Mouse (Mus musculus) heart, postnatal 0 days (tissue): ENCODE results near the gene Skap2. TPM values are rescaled to one million over a fixed set of nuclear protein-coding genes. Genes with fewer than 3 reads are reported as not detected.
A peak's percentile ranks its signal among the peaks of the same experiment; 100 is the strongest.

Experiments used
- ATAC-seq: fragments of 200-750 bp; cut with Nextera tagmentation; 2 replicates; pipeline ENCODE4 v1.8.0; 2017; ENCODE audit warnings: low read depth, moderate number of reproducible peaks, moderate library complexity; ENCODE audit not compliant: insufficient read depth
- DNase-seq: peaks from one replicate; pipeline ENCODE4 v3.0.0-alpha.2; 2016; ENCODE audit warnings: low spot score
- H3K27ac ChIP-seq: fragments of 300-500 bp; sonication (generic); 2 replicates; pipeline ENCODE4 v1.5.1; 2014; ENCODE audit warnings: low read depth, mild to moderate bottlenecking
- H3K27me3 ChIP-seq: fragments of 300-500 bp; sonication (generic); 2 replicates; pipeline ENCODE4 v1.6.1; 2014; ENCODE audit warnings: low read length, mixed read lengths; ENCODE audit not compliant: control insufficient read depth, insufficient read depth
- H3K36me3 ChIP-seq: fragments of 300-500 bp; sonication (generic); replicated peaks from 2 replicates; pipeline ENCODE4 v1.6.1; 2014; ENCODE audit warnings: low read length, mixed read lengths; ENCODE audit not compliant: control insufficient read depth, insufficient read depth
- H3K4me1 ChIP-seq: fragments of 300-500 bp; sonication (generic); 2 replicates; pipeline ENCODE4 v1.6.1; 2014; ENCODE audit warnings: antibody characterized with exemption; ENCODE audit not compliant: control insufficient read depth, insufficient read depth
- H3K4me2 ChIP-seq: fragments of 300-500 bp; sonication (generic); 2 replicates; pipeline ENCODE4 v1.6.1; 2014; ENCODE audit warnings: low read depth, mild to moderate bottlenecking, low read length, moderate library complexity
- H3K4me3 ChIP-seq: fragments of 300-500 bp; sonication (generic); 2 replicates; pipeline ENCODE4 v1.5.1; 2014; ENCODE audit warnings: low read depth, low read length
- H3K9ac ChIP-seq: fragments of 300-500 bp; sonication (generic); replicated peaks from 2 replicates; pipeline ENCODE4 v1.6.1; 2014; ENCODE audit warnings: low read depth, low read length, mixed read lengths
- H3K9me3 ChIP-seq: fragments of 300-500 bp; sonication (generic); replicated peaks from 2 replicates; pipeline ENCODE4 v1.6.1; 2016; ENCODE audit warnings: low read length; ENCODE audit not compliant: control insufficient read depth
- CTCF ChIP-seq: IDR thresholded peaks from 2 replicates; pipeline ENCODE4 v1.5.1; 2016; ENCODE audit warnings: antibody characterized with exemption, control low read depth, low read depth
- EP300 ChIP-seq: IDR thresholded peaks from 2 replicates; pipeline ENCODE4 v1.6.1; 2016; ENCODE audit warnings: antibody characterized with exemption, low read depth
- WGBS: fragments of 180-500 bp; shearing (Covaris S2); extraction: QIAGEN DNeasy Blood & Tissue Kit; methylation state at CpG from one replicate; pipeline ENCODE4 v1.1.7; 2014; 5-methylcytosine and 5-hydroxymethylcytosine counted together
- polyA plus RNA-seq: library from polyadenylated mRNA; unstranded; fragments of >200 nt; fragmentation: Nextera tagmentation; extraction: Ambion mirVana; gene quantifications from 2 replicates; pipeline ENCODE4 v1.2.1, GENCODE M21; 2015
- total RNA-seq: library from RNA; depleted of rRNA; stranded (reverse); fragments of >200 nt; gene quantifications from 2 replicates; pipeline ENCODE4 v1.2.3, GENCODE M21; 2014; ENCODE audit warnings: low replicate concordance

Skap2 gene
- total and polyA plus RNA-seq, 2 experiments from 2014 or later: 10.7 to 13.9 TPM

GRCm38 (mm10) chr6:52004995-52005394, 7.4 kb downstream of the Skap2 start:
- Histone ChIP-seq H3K27ac (no peak overlapping the region), H3K9ac (no peak overlapping the region), H3K9me3 (no peaks in the 10 kb centered on the region), H3K4me3 (no peak overlapping the region), H3K36me3 (no peaks in the 10 kb centered on the region), H3K4me1 (no peaks in the 10 kb centered on the region; the same call in 1 of the 2 replicates), H3K4me2 (peak overlapping the region; percentile 24; the same call in 1 of the 2 replicates), H3K27me3 (peaks cover 74% of the 10 kb centered on the region)
- DNase-seq: no peak
- ATAC-seq: no peak
- TF ChIP-seq CTCF: no peak
- TF ChIP-seq EP300: no peak
- 26% methylated on average over 3 of the region's 3 CpGs for WGBS

GRCm38 (mm10) chr6:52002676-52003075, 9.7 kb downstream of the Skap2 start:
- no peak for ATAC-seq
- DNase-seq: peak; percentile 65
- no peak overlapping the region for H3K9ac ChIP-seq
- H3K27me3 ChIP-seq: peaks cover 58% of the 10 kb centered on the region
- peak; percentile 45 for TF ChIP-seq CTCF
- no peak for TF ChIP-seq EP300
- H3K36me3 ChIP-seq: no peaks in the 10 kb centered on the region
- H3K27ac ChIP-seq: no peak overlapping the region
- H3K4me2 ChIP-seq: no peak overlapping the region
- 34% methylated on average over 8 of the region's 8 CpGs for WGBS
- no peaks in the 10 kb centered on the region; the same call in 1 of the 2 replicates for H3K4me1 ChIP-seq
- H3K4me3 ChIP-seq: no peak overlapping the region
- H3K9me3 ChIP-seq: no peaks in the 10 kb centered on the region

GRCm38 (mm10) chr6:51999157-51999478, 13.2 kb downstream of the Skap2 start:
- no peak overlapping the region for H3K4me2 ChIP-seq
- no peak overlapping the region for H3K9ac ChIP-seq
- no peak overlapping the region for H3K4me3 ChIP-seq
- ATAC-seq: no peak
- WGBS: 77% methylated on average over 4 of the region's 4 CpGs
- DNase-seq: no peak
- no peaks in the 10 kb centered on the region for H3K36me3 ChIP-seq
- H3K4me1 ChIP-seq: no peaks in the 10 kb centered on the region
- peaks cover 25% of the 10 kb centered on the region for H3K27me3 ChIP-seq
- TF ChIP-seq EP300: no peak
- no peaks in the 10 kb centered on the region for H3K9me3 ChIP-seq
- no peak overlapping the region for H3K27ac ChIP-seq

- H3K36me3 ChIP-seq: no peaks in the 10 kb centered on the region
- no peaks in the 10 kb centered on the region for H3K9me3 ChIP-seq
- DNase-seq (no peak), ATAC-seq (no peak)
- H3K27ac ChIP-seq: no peak overlapping the region
- H3K4me3 ChIP-seq: no peak overlapping the region
- 53% methylated on average over 7 of the region's 7 CpGs for WGBS
- peaks cover 19% of the 10 kb centered on the region for H3K27me3 ChIP-seq
- TF ChIP-seq EP300: no peak
- TF ChIP-seq CTCF: peak; percentile 46; the same call in 1 of the 2 replicates
- H3K4me2 ChIP-seq: no peak overlapping the region
- no peak overlapping the region for H3K9ac ChIP-seq
- no peaks in the 10 kb centered on the region for H3K4me1 ChIP-seq
Measured at GRCm38 (mm10) chr6:51998409-51999156, 13.8 kb downstream of the Skap2 start.

- Histone ChIP-seq H3K4me3 (no peak overlapping the region), H3K9ac (no peak overlapping the region), H3K4me2 (no peak overlapping the region), H3K4me1 (no peaks in the 10 kb centered on the region), H3K27me3 (no peaks in the 10 kb centered on the region), H3K9me3 (no peaks in the 10 kb centered on the region), H3K36me3 (no peaks in the 10 kb centered on the region), H3K27ac (no peak overlapping the region)
- ATAC-seq (no peak), DNase-seq (no peak)
- TF ChIP-seq CTCF (no peak), EP300 (no peak)
- 60% methylated on average over 2 of the region's 2 CpGs for WGBS
Measured at GRCm38 (mm10) chr6:51987999-51988398, 24.4 kb downstream of the Skap2 start.

GRCm38 (mm10) chr6:51977638-51978037, 34.7 kb downstream of the Skap2 start:
- DNase-seq (no peak), ATAC-seq (no peak)
- Histone ChIP-seq H3K36me3 (no peaks in the 10 kb centered on the region), H3K27me3 (no peaks in the 10 kb centered on the region), H3K4me1 (no peaks in the 10 kb centered on the region), H3K4me3 (no peak overlapping the region), H3K27ac (no peak overlapping the region), H3K4me2 (no peak overlapping the region), H3K9ac (no peak overlapping the region), H3K9me3 (no peaks in the 10 kb centered on the region)
- WGBS: 66% methylated on average over 3 of the region's 3 CpGs
- no peak for TF ChIP-seq EP300
- no peak for TF ChIP-seq CTCF
